Mouse (Mus musculus) heart, adult 2 months (tissue): ENCODE measurements at regions not wholly inside any gene's neighbourhood (a gene's known extent, or its start where the extent isn't known, plus 50 kb on each side); places are given as distances from the start of the nearest gene placed in this dataset.

Experiments used
- DNase-seq, 2 experiments: peaks; one replicate each; pipeline ENCODE4 v3.0.0; 2021
- H3K27ac ChIP-seq: fragments of 200-600 bp; 2 replicates; pipeline ENCODE4 v1.8.1; 2022
- H3K27me3 ChIP-seq: fragments of 200-500 bp; 2 replicates; pipeline ENCODE4 v1.6.1; 2012; ENCODE audit warnings: mild to moderate bottlenecking, low read length, inconsistent platforms, mixed read lengths; ENCODE audit not compliant: control insufficient read depth, insufficient read depth
- H3K36me3 ChIP-seq: fragments of 200-500 bp; 2 replicates; pipeline ENCODE4 v1.6.1; 2012; ENCODE audit warnings: low read length, inconsistent platforms; ENCODE audit not compliant: control insufficient read depth, insufficient read depth
- H3K4me1 ChIP-seq: fragments of 200-500 bp; 2 replicates; pipeline ENCODE4 v1.6.1; 2011; ENCODE audit warnings: low read length; ENCODE audit not compliant: control insufficient read depth, insufficient read depth
- H3K4me3 ChIP-seq: fragments of 200-600 bp; 2 replicates; pipeline ENCODE4 v1.8.1; 2022
- H3K79me2 ChIP-seq: fragments of 200-500 bp; replicated peaks from 2 replicates; pipeline ENCODE4 v1.6.1; 2012; ENCODE audit warnings: mild to moderate bottlenecking, inconsistent platforms, low read length, moderate library complexity, mixed read lengths; ENCODE audit not compliant: control insufficient read depth, insufficient read depth
- H3K9ac ChIP-seq: fragments of 200-500 bp; 2 replicates; pipeline ENCODE4 v1.6.1; 2012; ENCODE audit warnings: low read depth, mild to moderate bottlenecking, control low read depth, inconsistent platforms, low read length, mixed read lengths
- CTCF ChIP-seq: fragments of 200-600 bp; IDR thresholded peaks from 2 replicates; pipeline ENCODE4 v1.8.1; 2022; ENCODE audit warnings: antibody characterized with exemption, mild to moderate bottlenecking, moderate library complexity
- EP300 ChIP-seq: fragments of 200-500 bp; IDR thresholded peaks from 2 replicates; pipeline ENCODE4 v1.6.1; 2011; ENCODE audit warnings: low read depth, low read length, control low read depth; ENCODE audit not compliant: insufficient read depth
- POLR2A ChIP-seq: fragments of 200-500 bp; IDR thresholded peaks from 2 replicates; pipeline ENCODE4 v1.6.1; 2011; ENCODE audit warnings: mild to moderate bottlenecking, low read depth, low read length, control low read depth; ENCODE audit not compliant: insufficient read depth
- WGBS: fragments of 180-500 bp; shearing (Covaris S2); methylation state at CpG from one replicate; pipeline ENCODE4 v1.1.7; 2018; 5-methylcytosine and 5-hydroxymethylcytosine counted together
- intact Hi-C: fragments of 180-260 bp; cut with DNase I; formaldehyde crosslinking; loops from one replicate; pipeline ENCODE4 v1.15.1; 2025

DNA sequence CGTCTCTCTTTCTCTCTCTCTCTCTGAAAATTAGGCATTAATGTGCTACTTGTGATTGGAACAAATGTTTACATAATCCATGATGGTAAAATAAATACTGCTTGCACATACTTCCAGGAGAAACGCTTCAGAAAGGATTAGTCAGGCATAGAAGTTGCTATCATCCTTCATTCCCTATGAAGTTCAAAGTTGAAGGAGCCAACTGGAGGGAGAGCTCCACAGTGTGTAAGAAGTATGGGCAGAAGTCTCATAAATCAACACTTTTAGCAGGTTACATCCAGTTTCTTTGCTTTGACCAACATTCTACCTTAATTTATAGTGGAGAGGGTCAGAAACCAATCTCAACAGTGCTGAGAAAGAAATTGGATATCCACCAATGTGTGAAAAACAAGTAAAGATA, 105.5 kb downstream of the Atp6ap1l start:
- Histone ChIP-seq H3K4me3 (no peak overlapping the region), H3K79me2 (no peaks in the 10 kb centered on the region), H3K27ac (no peak overlapping the region), H3K4me1 (no peaks in the 10 kb centered on the region), H3K27me3 (no peaks in the 10 kb centered on the region), H3K9ac (no peak overlapping the region), H3K36me3 (no peaks in the 10 kb centered on the region)
- intact Hi-C loops = no loop called here
- WGBS = 73% methylated on average over 2 of the region's 2 CpGs
- TF ChIP-seq POLR2A (no peak), CTCF (no peak), EP300 (no peak)
- DNase-seq = no peak

DNA sequence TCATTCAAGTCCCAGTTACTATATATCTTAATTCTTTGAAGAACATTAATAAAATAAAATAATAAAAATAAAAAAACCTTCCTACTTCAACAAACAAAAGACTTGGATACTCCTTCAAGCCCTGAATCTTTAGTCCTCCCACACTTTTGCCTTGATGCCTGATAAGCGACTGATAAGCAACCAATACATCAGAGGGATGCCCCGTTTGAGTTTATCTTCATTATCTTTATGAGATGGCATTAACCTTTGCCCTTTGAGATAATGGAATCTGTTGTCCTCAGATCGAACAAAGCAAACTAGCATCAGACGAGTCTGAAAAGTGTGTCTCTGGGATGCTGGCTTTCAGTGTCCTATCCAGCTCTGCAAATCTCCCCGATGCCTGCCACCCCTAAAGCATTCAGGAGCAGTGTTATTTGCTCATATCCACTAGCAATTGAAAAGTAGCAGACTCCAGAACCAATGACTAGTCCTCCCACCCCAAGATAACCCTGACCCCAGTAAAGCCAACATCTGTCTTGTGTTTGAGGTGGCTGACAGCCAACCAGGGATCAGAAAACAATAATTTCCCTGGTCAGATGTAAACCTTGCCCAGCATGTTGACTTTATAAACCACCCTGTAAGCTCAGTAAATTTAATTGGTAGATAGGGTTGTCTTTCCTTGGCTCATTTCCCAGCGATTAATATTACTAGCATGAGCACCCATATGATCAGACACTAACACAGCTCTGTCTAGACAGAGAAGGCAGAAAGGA, 106.2 kb downstream of the Atp6ap1l start:
- no peaks in the 10 kb centered on the region for H3K4me1 ChIP-seq
- no peak overlapping the region for H3K4me3 ChIP-seq
- intact Hi-C loops = no loop called here
- no peak overlapping the region for H3K27ac ChIP-seq
- no peak for DNase-seq
- TF ChIP-seq POLR2A (no peak), EP300 (no peak)
- H3K79me2 ChIP-seq = no peaks in the 10 kb centered on the region
- H3K27me3 ChIP-seq = no peaks in the 10 kb centered on the region
- no peak overlapping the region for H3K9ac ChIP-seq
- H3K36me3 ChIP-seq = no peaks in the 10 kb centered on the region
- 31% methylated on average over 6 of the region's 6 CpGs for WGBS

DNA sequence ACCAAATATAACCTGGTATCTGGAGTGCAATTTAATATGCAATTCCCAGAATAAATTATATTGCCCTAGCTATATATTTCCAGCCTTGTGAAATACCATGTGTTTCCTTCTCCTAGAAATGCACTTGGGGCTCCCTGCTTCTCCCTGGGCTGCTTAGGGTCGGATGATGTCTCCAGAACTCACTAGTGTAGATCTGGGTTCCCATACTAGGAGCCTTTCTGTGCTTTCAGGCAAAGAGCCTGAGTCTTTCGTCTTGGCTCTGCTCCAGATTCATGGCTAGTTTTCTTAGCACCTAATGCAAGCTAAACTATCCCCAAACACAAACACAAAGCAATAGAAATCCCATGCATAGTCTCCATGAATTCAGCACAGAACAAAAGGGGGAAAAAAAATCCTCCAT, 106.8 kb downstream of the Atp6ap1l start:
- 54% methylated on average over 2 of the region's 2 CpGs for WGBS
- Histone ChIP-seq H3K9ac (no peak overlapping the region), H3K4me3 (no peak overlapping the region), H3K36me3 (no peaks in the 10 kb centered on the region), H3K27me3 (no peaks in the 10 kb centered on the region), H3K4me1 (no peaks in the 10 kb centered on the region), H3K27ac (no peak overlapping the region), H3K79me2 (no peaks in the 10 kb centered on the region)
- TF ChIP-seq POLR2A (no peak), EP300 (no peak), CTCF (no peak)
- no peak for DNase-seq
- intact Hi-C loops = no loop called here

DNA sequence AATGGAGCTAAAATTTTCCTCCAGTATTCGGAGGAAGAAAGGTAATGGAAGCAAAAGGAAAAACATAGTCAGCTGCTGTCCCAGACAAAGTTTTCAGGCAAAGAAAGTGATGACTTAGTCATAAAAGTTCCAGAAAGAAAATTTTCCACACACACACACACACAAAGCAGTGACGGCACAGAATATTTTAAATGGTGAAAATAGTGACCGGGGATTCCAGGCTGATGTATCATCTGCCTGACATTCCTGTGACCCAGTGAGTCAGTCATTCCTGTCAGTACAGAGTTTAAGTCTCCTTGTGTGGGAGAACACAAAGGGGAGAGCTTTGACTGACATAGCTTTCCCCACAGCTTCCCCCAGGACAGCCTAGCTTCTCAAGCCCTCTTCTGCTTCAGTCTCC, 107.9 kb downstream of the Atp6ap1l start:
- intact Hi-C loops = no loop called here
- TF ChIP-seq EP300 (no peak), POLR2A (no peak), CTCF (no peak)
- Histone ChIP-seq H3K36me3 (no peaks in the 10 kb centered on the region), H3K27me3 (no peaks in the 10 kb centered on the region), H3K4me3 (no peak overlapping the region), H3K9ac (no peak overlapping the region), H3K27ac (no peak overlapping the region), H3K4me1 (no peaks in the 10 kb centered on the region), H3K79me2 (no peaks in the 10 kb centered on the region)
- DNase-seq = no peak
- 68% methylated on average over 3 of the region's 3 CpGs for WGBS

DNA sequence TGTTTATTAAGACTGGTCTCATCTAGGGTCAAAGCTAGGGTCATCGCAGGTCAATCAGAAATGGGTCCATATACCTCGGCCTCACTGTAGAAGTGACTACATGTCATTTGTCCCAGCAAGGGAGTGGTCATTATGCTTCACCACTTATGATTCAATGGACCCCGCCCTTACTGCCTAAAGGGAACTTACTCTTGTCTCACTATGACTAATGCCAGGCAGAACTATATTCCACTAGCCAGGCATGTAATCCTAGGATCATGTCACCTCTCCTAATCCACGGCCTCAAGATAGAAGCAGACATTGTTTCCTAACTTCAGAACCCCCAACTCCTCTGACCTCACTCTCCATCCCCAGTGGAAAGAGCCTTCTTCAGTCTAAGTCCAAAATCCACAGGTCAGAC, 108.3 kb downstream of the Atp6ap1l start:
- no peak for DNase-seq
- TF ChIP-seq EP300 = no peak
- no peak for TF ChIP-seq POLR2A
- TF ChIP-seq CTCF = no peak
- intact Hi-C loops = no loop called here
- Histone ChIP-seq H3K27ac (no peak overlapping the region), H3K4me3 (no peak overlapping the region), H3K27me3 (no peaks in the 10 kb centered on the region), H3K4me1 (no peaks in the 10 kb centered on the region), H3K9ac (no peak overlapping the region), H3K79me2 (no peaks in the 10 kb centered on the region), H3K36me3 (no peaks in the 10 kb centered on the region)
- WGBS = 87% methylated on average over 4 of the region's 4 CpGs

DNA sequence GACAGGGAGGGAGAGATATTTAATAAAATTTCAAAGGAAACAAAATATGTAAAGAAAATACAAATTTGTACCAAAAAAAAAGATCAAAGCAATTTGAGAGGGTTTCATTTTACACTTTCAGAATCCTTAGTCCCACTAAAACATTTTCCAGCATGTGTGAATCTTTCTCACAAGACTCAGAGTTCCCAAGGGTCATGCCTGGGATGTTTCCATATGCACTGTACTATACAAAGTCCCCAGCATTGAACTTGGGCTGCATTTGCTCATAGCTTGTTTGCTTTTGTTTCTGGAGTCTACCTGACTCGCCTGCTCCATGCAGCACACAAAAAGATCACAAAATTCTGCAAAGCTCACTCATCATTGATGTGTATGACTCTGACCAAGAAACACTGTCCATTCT, 122.7 kb downstream of the Atp6ap1l start:
- Histone ChIP-seq H3K4me1 (no peaks in the 10 kb centered on the region), H3K27ac (no peak overlapping the region), H3K9ac (no peak overlapping the region), H3K4me3 (no peak overlapping the region), H3K36me3 (no peaks in the 10 kb centered on the region), H3K27me3 (no peaks in the 10 kb centered on the region), H3K79me2 (no peaks in the 10 kb centered on the region)
- 85% methylated on average over 1 of the region's 1 CpGs for whole genome bisulfite sequencing
- TF ChIP-seq CTCF (no peak), EP300 (no peak), POLR2A (no peak)
- intact Hi-C loops = no loop called here
- DNase-seq = no peak
